Mouse (Mus musculus): ENCODE results near the gene Cyp2t4. TPM values are rescaled to one million over a fixed set of nuclear protein-coding genes. Genes with fewer than 3 reads are reported as not detected.
A peak's percentile ranks its signal among the peaks of the same experiment; 100 is the strongest.

The Cyp2t4 gene
- 0.14 and 0.19 TPM in 2 replicates for polyA plus RNA-seq (2016; fragmentation: Nextera tagmentation; extraction: Ambion mirVana)

DNA sequence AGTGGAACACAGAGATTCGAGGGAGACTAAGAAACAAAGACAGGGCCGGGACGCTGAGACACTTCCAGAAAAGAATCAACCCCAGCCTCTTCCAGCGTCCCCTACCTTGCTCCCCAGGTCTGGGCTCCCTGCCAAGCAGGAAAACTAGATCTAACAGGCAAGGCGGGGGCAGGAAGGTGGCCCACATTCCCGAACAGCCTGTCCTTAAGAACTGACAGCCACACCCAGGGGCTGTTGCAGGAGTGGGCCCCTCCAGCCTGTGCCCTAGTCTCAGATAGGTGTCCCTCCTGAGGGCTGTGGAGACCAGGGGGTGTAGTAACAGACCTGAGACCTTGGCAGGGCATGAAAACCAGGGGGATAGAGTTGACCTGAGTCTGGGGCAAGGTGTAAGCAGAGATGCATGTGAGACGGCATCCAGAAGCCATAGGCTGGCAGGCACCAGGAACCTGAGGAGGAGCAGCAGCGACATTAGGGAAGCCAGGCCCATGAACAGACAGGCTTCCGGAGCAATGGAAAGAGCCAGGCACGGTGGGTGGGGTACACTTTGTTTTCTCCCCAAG lies at the start of gene Cyp2t4:
Cyp2t4 (plus strand) TSS at position 510 of the 560 bp plus-strand sequence.
- Histone ChIP-seq H3K27me3 (no peaks in the 10 kb centered on the region), H3K9me3 (no peaks in the 10 kb centered on the region), H3K9ac (no peak within 1 kb of the TSS), H3K36me3 (peaks cover 12% of the 10 kb centered on the region), H3K4me1 (peaks cover 5% of the 10 kb centered on the region; the same call in 1 of the 2 replicates), H3K27ac (0 out of 2 replicates have a peak within 1 kb of the TSS, but pooled peaks have one; percentile 60), H3K4me2 (replicated peaks) (no peak within 1 kb of the TSS), H3K4me3 (no peak within 1 kb of the TSS)
- WGBS: 60% methylated on average over 10 of the region's 10 CpGs
- peak; percentile 13; the same call in 1 of the 2 replicates for ATAC-seq (ENCODE audit: insufficient number of reproducible peaks, insufficient read depth, low FRiP score, low TSS enrichment)

- no peaks in the 10 kb centered on the region for H3K9me3 ChIP-seq
- no peak for ATAC-seq (ENCODE audit: insufficient number of reproducible peaks, insufficient read depth, low FRiP score, low TSS enrichment)
- no peaks in the 10 kb centered on the region for H3K36me3 ChIP-seq
- peak overlapping the region; percentile 57; the same call in 1 of the 2 replicates for H3K27ac ChIP-seq
- no peaks in the 10 kb centered on the region for H3K27me3 ChIP-seq
- 25% methylated on average over 5 of the region's 5 CpGs for WGBS
- no peak overlapping the region for H3K4me3 ChIP-seq
- H3K9ac ChIP-seq: no peak overlapping the region
- peaks cover 4% of the 10 kb centered on the region for H3K4me1 ChIP-seq
- no peak overlapping the region for H3K4me2 ChIP-seq (replicated peaks)
These were observed 48.6 kb upstream of the Cyp2t4 start for GRCm38 (mm10) chr7:27104882-27105281.

DNA sequence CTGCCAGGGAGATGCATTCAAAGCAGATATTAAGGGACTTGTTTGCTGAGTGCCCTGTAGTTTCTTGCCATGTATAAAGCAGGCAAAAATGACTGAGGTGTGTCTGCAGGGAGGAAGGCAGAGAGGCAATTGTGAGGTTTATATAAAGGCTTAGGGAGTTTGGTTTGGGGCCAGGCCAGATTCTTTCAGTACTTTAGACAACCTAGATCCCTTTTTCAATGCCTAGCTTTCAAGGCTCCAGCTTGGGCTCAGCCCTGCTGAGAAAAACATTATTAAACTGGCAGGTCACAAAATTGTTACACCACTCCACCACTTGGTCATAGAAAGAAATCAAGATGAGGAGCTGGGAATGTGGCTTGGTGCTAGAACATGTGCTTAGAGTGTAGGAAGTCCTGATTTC lies 43.2 kb upstream of the Cyp2t4 start:
- Histone ChIP-seq H3K27me3 (no peaks in the 10 kb centered on the region), H3K4me3 (no peak overlapping the region), H3K9ac (no peak overlapping the region), H3K36me3 (no peaks in the 10 kb centered on the region), H3K4me1 (peaks cover 1% of the 10 kb centered on the region), H3K4me2 (replicated peaks) (no peak overlapping the region), H3K9me3 (0 out of 2 replicates have a peak, but pooled peaks cover 4% of the 10 kb centered on the region), H3K27ac (no peak overlapping the region)
- no peak for ATAC-seq (ENCODE audit: insufficient number of reproducible peaks, insufficient read depth, low FRiP score, low TSS enrichment)

DNA sequence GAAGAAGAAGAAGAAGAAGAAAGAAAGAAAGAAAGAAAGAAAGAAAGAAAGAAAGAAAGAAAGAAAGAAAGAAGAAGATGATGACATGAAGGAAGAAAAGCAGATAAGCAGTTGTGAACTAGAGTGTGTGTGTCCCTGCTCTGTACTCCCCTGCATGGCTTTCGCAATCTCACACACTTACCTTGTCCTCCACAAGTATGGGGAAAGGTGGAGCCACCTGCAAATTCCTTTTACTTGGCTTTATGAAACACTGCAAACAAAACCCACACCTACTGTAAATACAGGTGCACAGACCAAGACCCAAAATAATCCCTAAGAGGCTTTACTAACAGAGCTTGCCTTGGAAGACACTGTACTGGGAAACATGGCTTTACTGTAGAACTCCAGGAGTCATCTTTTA lies 42.5 kb upstream of the Cyp2t4 start:
- Histone ChIP-seq H3K27me3 (no peaks in the 10 kb centered on the region), H3K4me1 (no peaks in the 10 kb centered on the region), H3K27ac (no peak overlapping the region), H3K36me3 (no peaks in the 10 kb centered on the region), H3K9me3 (0 out of 2 replicates have a peak, but pooled peaks cover 4% of the 10 kb centered on the region), H3K4me2 (replicated peaks) (no peak overlapping the region), H3K4me3 (no peak overlapping the region), H3K9ac (no peak overlapping the region)
- 70% methylated on average over 1 of the region's 1 CpGs for WGBS
- ATAC-seq (ENCODE audit: insufficient number of reproducible peaks, insufficient read depth, low FRiP score, low TSS enrichment): no peak

DNA sequence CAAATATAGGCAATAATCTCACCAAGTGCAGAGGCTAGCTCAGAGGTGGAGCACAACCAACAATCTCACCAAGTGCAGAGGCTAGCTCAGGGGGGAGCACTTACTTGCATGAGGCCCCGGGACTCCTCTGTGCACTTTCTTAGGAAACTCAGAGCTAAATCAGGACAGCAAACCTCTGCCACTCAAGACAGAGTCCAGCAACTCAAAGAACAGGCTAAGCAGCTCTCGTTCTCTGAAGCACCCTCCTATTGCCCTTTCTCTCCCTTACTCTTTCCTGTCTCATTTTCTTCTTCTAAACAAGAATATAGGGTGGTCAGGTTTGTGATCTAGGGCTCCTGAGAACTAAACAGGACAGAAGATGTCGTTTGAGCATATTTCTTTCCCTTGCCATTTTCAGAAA lies 41.5 kb upstream of the Cyp2t4 start:
- Histone ChIP-seq H3K4me1 (no peaks in the 10 kb centered on the region), H3K27ac (no peak overlapping the region), H3K4me2 (replicated peaks) (no peak overlapping the region), H3K36me3 (no peaks in the 10 kb centered on the region), H3K27me3 (no peaks in the 10 kb centered on the region), H3K9me3 (0 out of 2 replicates have a peak, but pooled peaks cover 4% of the 10 kb centered on the region), H3K4me3 (no peak overlapping the region), H3K9ac (no peak overlapping the region)
- WGBS: 72% methylated on average over 3 of the region's 3 CpGs
- no peak for ATAC-seq (ENCODE audit: insufficient number of reproducible peaks, insufficient read depth, low FRiP score, low TSS enrichment)

DNA sequence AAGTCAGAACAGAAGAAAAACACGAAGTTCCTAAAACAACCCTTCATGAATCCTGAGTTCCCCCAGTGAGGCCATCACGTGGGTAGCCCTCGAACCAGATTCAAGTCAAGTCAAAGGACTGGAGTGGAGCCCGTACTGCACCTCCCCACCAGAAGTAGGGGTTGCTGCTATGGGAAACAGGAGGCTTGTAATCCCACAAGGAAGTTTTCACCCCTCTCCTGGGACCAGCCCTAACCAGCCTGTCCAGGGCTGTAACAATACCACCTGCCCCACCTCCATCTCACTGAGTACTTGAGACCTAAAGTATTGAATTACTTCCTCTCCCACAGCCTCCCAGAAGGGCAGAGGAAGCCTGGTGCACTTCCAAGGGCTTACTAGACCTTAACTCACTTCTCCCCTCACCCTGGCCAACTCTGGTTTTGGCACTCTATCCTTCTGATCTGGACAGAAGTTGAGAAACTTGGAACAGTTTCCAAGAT lies 35.4 kb upstream of the Cyp2t4 start:
- no peaks in the 10 kb centered on the region for H3K4me1 ChIP-seq
- 0 out of 2 replicates have a peak, but pooled peaks cover 4% of the 10 kb centered on the region for H3K9me3 ChIP-seq
- H3K9ac ChIP-seq: no peak overlapping the region
- 61% methylated on average over 4 of the region's 4 CpGs for WGBS
- H3K4me2 ChIP-seq (replicated peaks): no peak overlapping the region
- ATAC-seq (ENCODE audit: insufficient number of reproducible peaks, insufficient read depth, low FRiP score, low TSS enrichment): 0 out of 2 replicates have a peak, but pooled peaks have one; percentile 41
- no peak overlapping the region for H3K4me3 ChIP-seq
- no peaks in the 10 kb centered on the region for H3K36me3 ChIP-seq
- no peaks in the 10 kb centered on the region for H3K27me3 ChIP-seq
- no peak overlapping the region for H3K27ac ChIP-seq

DNA sequence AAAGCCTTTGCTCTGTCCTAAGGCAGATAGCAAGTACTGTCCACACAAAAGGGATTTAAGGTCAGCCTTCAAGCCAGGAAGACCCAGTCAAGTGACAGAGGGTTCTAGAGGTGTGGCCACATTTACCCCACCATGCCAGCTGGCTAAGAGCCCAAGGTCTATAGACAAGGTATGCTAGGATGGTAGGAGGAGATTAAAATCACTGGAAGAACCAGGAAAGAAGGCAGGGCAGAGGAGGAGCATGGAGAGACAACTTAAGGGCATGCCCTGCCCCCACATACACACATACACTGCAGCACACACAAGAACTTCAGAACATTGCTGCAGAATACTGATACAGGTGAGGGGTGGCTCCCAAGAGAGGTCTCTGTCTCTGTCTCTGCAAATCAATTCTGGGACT lies 33.8 kb upstream of the Cyp2t4 start, which contains the start of gene Cyp2f2:
Cyp2f2 (plus strand) TSS at position 234 of the 400 bp plus-strand sequence.
- H3K4me3 ChIP-seq: no peak within 1 kb of the TSS
- H3K9ac ChIP-seq: no peak within 1 kb of the TSS
- no peaks in the 10 kb centered on the region for H3K27me3 ChIP-seq

GRCm38 (mm10) chr7:27124305-27124832 lies 29.1 kb upstream of the Cyp2t4 start:
- Histone ChIP-seq H3K4me2 (replicated peaks) (no peak overlapping the region), H3K9me3 (no peaks in the 10 kb centered on the region), H3K4me3 (no peak overlapping the region), H3K36me3 (no peaks in the 10 kb centered on the region), H3K9ac (no peak overlapping the region), H3K27me3 (no peaks in the 10 kb centered on the region), H3K4me1 (no peaks in the 10 kb centered on the region), H3K27ac (no peak overlapping the region)
- WGBS: 73% methylated on average over 5 of the region's 5 CpGs
- no peak for ATAC-seq (ENCODE audit: insufficient number of reproducible peaks, insufficient read depth, low FRiP score, low TSS enrichment)

More for the DNA sequence above, 33.8 kb upstream of the Cyp2t4 start, which contains the start of gene Cyp2f2:
- ATAC-seq (ENCODE audit: insufficient number of reproducible peaks, insufficient read depth, low FRiP score, low TSS enrichment): no peak
- Histone ChIP-seq H3K27ac (no peak within 1 kb of the TSS), H3K4me1 (no peaks in the 10 kb centered on the region), H3K36me3 (no peaks in the 10 kb centered on the region), H3K4me2 (replicated peaks) (no peak within 1 kb of the TSS), H3K9me3 (no peaks in the 10 kb centered on the region)

- WGBS: 86% methylated on average over 4 of the region's 4 CpGs
These were observed 28.5 kb upstream of the Cyp2t4 start for GRCm38 (mm10) chr7:27124969-27125368.

DNA sequence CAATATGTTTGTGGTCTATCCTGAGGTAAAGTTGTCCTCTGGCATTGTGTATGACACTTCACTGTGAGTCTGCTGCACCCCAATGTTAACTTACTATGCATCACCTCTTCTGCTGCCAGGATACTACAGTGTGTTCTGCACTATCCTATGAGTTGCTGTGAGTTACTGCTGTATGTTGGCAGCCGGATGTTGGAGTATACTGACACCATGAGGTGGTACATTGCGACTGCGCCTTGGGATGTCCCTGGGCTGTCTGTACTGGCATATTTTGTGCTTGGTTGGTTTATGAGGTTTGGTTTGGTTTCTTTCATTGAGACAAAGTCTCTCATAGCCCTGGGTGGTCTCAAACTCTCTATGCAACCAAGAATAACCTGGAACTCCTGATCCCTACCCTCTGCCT lies 25.4 kb upstream of the Cyp2t4 start:
- H3K27ac ChIP-seq: no peak overlapping the region
- peak; percentile 35; the same call in 1 of the 2 replicates for ATAC-seq (ENCODE audit: insufficient number of reproducible peaks, insufficient read depth, low FRiP score, low TSS enrichment)
- 0 out of 2 replicates have a peak, but pooled peaks cover 4% of the 10 kb centered on the region for H3K9me3 ChIP-seq
- H3K4me1 ChIP-seq: no peaks in the 10 kb centered on the region
- H3K4me2 ChIP-seq (replicated peaks): no peak overlapping the region
- H3K4me3 ChIP-seq: no peak overlapping the region
- no peak overlapping the region for H3K9ac ChIP-seq
- no peaks in the 10 kb centered on the region for H3K27me3 ChIP-seq
- WGBS: 38% methylated on average over 3 of the region's 3 CpGs
- no peaks in the 10 kb centered on the region for H3K36me3 ChIP-seq

More at GRCm38 (mm10) chr7:27124969-27125368, 28.5 kb upstream of the Cyp2t4 start:
- no peaks in the 10 kb centered on the region for H3K9me3 ChIP-seq
- no peaks in the 10 kb centered on the region for H3K36me3 ChIP-seq
- no peaks in the 10 kb centered on the region for H3K4me1 ChIP-seq
- no peak overlapping the region for H3K4me3 ChIP-seq
- no peak for ATAC-seq (ENCODE audit: insufficient number of reproducible peaks, insufficient read depth, low FRiP score, low TSS enrichment)
- no peaks in the 10 kb centered on the region for H3K27me3 ChIP-seq
- H3K4me2 ChIP-seq (replicated peaks): no peak overlapping the region
- H3K9ac ChIP-seq: no peak overlapping the region
- H3K27ac ChIP-seq: no peak overlapping the region

- Histone ChIP-seq H3K4me2 (replicated peaks) (no peak overlapping the region), H3K27me3 (no peaks in the 10 kb centered on the region), H3K27ac (no peak overlapping the region), H3K9ac (no peak overlapping the region), H3K9me3 (0 out of 2 replicates have a peak, but pooled peaks cover 4% of the 10 kb centered on the region), H3K4me1 (no peaks in the 10 kb centered on the region), H3K36me3 (no peaks in the 10 kb centered on the region), H3K4me3 (no peak overlapping the region)
- 89% methylated on average over 13 of the region's 13 CpGs for whole genome bisulfite sequencing
- ATAC-seq (ENCODE audit: insufficient number of reproducible peaks, insufficient read depth, low FRiP score, low TSS enrichment): no peak
These were observed 24.6 kb upstream of the Cyp2t4 start for GRCm38 (mm10) chr7:27128946-27129345.

DNA sequence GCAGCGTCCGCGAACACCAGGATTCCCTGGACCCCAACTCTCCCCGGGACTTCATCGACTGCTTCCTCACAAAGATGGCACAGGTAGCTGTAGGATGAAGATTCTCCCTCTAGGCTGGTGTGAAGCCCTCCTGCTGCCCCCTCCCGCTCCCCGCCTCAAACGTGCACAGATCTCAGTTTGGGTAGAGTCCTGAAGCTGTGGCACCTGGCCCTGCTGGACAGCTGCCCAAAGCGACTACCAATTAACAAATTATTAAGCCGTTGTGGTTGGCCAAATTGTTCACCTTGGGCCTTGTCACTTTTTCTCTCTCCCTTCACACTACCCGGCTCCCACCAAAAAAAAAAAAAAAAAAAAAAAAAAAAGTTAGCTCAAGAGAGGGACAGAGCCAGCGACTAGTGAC lies 23.7 kb upstream of the Cyp2t4 start:
- H3K36me3 ChIP-seq: no peaks in the 10 kb centered on the region
- H3K4me2 ChIP-seq (replicated peaks): no peak overlapping the region
- H3K4me1 ChIP-seq: no peaks in the 10 kb centered on the region
- no peak overlapping the region for H3K9ac ChIP-seq
- WGBS: 84% methylated on average over 12 of the region's 12 CpGs
- H3K27ac ChIP-seq: no peak overlapping the region
- H3K4me3 ChIP-seq: no peak overlapping the region
- no peaks in the 10 kb centered on the region for H3K27me3 ChIP-seq
- H3K9me3 ChIP-seq: 0 out of 2 replicates have a peak, but pooled peaks cover 4% of the 10 kb centered on the region
- no peak for ATAC-seq (ENCODE audit: insufficient number of reproducible peaks, insufficient read depth, low FRiP score, low TSS enrichment)
